Mouse (Mus musculus) adrenal gland, adult 2 months (tissue): ENCODE data around the gene Glra1. TPM values are rescaled to one million over a fixed set of nuclear protein-coding genes. Genes with fewer than 3 reads are reported as not detected.
"Not testable (repeated sequence)": the region's sequence is repeated elsewhere in the genome, so short reads cannot be mapped to it uniquely, and the experiment has no call there.

Source experiments
- DNase-seq: peaks from one replicate; pipeline ENCODE4 v3.0.0; 2021
- long read RNA-seq: library from polyadenylated mRNA; stranded (forward); transcript quantifications from one replicate; pipeline ENCODE4 v2.0.0, GENCODE M21; 2021
- polyA plus RNA-seq: library from polyadenylated mRNA; depleted of rRNA; stranded (reverse); fragments of >200 nt; gene quantifications from 2 replicates; pipeline ENCODE4 v1.2.3, GENCODE M21; 2012; rRNA removed
- total RNA-seq, 2 experiments: library from RNA; stranded (reverse); gene quantifications; 2 replicates each; pipeline ENCODE4 v1.2.3; 2021

Gene Glra1
- total RNA-seq (not detected), polyA plus RNA-seq (not detected in 2 replicates)
- long read RNA-seq, result 0 reads

GRCm38 (mm10) chr11:55607808-55608523 is at the start of gene Glra1:
Gene Glra1 (minus strand): TSS chr11:55608198.
- peak; percentile 75 for DNase-seq

- no peak for DNase-seq
Observed at GRCm38 (mm10) chr11:55636961-55637360, 29.0 kb upstream of the Glra1 start.

GRCm38 (mm10) chr11:55633901-55634300 is 25.9 kb upstream of the Glra1 start:
- DNase-seq, result no peak

GRCm38 (mm10) chr11:55614631-55615030 is 6.6 kb upstream of the Glra1 start:
- not testable (repeated sequence) for DNase-seq

GRCm38 (mm10) chr11:55608524-55608920 is 524 bp upstream of the Glra1 start:
- no peak for DNase-seq

GRCm38 (mm10) chr11:55607066-55607807 is 761 bp downstream of the Glra1 start:
- DNase-seq, result no peak

DNA sequence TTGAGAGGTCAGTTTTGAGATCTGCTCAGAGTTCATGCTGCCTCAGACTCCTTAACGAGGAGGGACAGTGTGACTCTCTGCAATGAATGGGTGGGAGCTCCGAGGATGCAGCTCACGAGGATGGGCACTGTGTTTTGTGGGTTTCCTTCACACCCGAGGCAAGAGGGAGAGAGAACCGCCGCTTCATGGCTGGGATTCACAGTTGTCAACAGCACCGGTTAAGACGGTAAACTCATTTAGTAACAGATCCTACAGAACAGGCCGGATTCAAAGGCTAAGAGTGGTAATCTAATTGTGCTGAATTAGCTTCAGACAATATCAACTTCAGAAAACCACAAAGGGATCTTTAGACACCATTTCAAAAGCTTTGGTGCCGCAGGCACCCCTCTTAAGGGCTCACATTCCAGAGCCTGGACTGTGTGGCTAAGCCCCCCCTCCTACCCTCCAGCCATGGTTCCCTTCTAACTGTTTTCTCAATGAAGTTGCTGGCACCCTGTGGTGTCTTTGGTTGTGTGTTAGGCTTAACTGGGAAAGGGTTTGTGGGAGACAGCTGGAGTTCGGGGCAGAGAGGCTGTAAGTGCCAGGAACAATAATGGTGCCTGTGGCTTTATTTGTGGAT is 6.4 kb downstream of the Glra1 start:
- DNase-seq, result no peak

- DNase-seq, result peak; percentile 54
Observed at GRCm38 (mm10) chr11:55595726-55596125, 12.3 kb downstream of the Glra1 start.

GRCm38 (mm10) chr11:55594411-55594810 is 13.6 kb downstream of the Glra1 start:
- DNase-seq, result peak; percentile 57

GRCm38 (mm10) chr11:55591194-55591593 is 16.8 kb downstream of the Glra1 start:
- DNase-seq, result no peak

- DNase-seq, result no peak
Observed at GRCm38 (mm10) chr11:55589376-55590167, 18.4 kb downstream of the Glra1 start.

GRCm38 (mm10) chr11:55574397-55574796 is 33.6 kb downstream of the Glra1 start:
- peak; percentile 55 for DNase-seq

DNA sequence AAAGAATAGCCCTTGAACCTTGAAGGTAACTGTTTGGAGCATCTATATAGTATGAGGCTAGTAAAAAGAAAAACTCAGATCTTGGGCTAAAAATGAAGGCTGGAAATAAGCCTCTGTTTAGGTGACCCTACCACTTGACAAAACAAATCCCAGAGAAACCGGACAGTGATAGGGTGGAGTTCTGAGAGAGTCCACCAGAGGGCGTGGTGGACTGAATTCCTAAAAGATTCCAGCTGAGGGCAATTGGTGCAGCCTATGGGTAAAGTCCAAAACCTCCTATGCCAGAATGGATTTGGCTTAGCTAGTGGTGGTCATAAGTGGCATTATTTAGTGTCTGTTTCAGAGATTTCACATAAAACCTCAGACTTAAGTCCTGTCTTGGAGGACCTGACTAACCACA is 36.9 kb downstream of the Glra1 start:
- peak; percentile 30 for DNase-seq

DNA sequence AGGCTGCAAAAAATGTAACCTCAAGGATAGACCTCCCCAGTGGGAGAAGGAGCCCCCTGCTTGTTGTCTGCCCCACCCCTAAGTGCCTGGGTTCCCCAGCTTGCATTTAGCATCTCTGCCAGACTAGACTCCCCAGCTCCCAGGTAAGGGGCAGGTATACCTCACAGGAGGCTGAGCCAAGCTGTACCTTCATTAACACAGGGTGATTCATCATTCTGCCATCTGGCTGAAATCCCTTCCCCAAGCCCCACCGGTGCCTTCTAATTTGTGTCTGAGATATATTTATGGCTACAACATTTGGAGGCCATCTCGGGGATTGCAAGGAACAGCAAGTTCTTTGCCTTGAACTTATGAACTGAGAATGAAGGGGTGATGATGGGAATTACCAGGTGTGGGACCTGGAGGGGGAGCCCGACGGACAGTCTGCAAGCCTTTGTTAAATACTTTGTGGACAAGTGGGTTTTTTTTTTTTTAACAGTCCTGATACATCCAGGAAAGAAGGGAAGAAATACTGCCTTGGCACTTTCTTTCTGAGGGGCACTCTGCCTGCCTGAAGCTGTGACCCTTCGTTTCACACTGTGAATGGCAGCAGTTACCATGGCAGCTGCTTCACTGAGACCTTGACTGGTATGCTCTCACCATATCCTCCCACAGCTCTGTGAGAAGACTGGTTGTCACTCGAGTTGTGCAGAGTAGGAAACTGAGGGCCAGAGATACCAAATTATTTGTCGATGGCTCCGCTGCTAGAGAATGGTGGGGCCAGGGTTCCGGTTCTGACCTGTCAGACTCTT is 41.5 kb downstream of the Glra1 start:
- DNase-seq, result no peak

GRCm38 (mm10) chr11:55545690-55546089 is 62.3 kb downstream of the Glra1 start:
- no peak for DNase-seq

GRCm38 (mm10) chr11:55542671-55543070 is 65.3 kb downstream of the Glra1 start:
- no peak for DNase-seq

DNA sequence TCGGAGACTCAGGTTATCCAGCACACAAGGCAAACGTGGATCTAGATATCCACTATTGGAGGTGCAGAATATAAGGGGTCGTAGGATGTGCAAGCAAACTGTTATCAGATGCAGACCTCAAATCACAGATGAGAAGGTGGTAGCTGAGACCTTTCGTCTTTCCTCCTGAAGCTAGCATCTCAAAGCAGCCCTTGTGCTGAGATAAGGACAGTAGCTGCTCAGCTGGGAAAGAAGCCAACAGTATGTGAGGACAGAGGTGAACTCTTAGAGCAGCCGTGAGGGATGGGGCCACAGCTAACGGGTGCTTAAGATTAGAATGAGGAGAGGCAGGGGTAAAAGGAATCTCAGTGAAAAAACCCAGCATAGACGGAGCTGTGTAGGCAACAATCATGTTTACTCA is 65.9 kb downstream of the Glra1 start:
- DNase-seq, result no peak

GRCm38 (mm10) chr11:55534766-55535165 is 73.2 kb downstream of the Glra1 start:
- no peak for DNase-seq

- no peak for DNase-seq
Observed at GRCm38 (mm10) chr11:55533378-55533777, 74.6 kb downstream of the Glra1 start.

DNA sequence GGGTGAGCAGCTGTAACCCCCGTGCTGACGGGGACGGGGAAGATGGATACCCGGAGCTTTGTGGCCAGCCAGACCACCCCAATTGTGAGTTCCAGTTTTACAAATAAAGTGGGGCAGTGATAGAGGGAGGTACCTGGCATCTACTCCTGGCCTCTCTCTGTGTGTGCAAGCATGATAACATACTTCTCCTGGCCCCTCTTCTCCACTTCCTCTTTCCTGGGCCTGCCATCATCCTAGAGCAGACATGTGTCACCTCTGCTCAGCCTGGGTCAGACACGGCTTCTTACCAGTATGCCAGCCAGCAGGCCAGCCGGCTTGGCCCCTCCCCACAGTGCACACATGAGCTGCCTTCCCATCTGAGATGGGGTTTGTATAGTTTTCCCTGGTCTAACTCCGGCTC is 77.3 kb downstream of the Glra1 start:
- no peak for DNase-seq
